23 mouse cellular contexts compared by ENCODE assay signal in genomic region chrX:48103256-48103655, GRCm38 (mm10). TPM values are rescaled to one million over a fixed set of nuclear protein-coding genes. Genes with fewer than 3 reads are reported as not detected.
"Had no signal": no experiment of that assay in that cellular context is flagged by ENCODE, and none has a peak within 500 bp of the region (broad histone marks: within the 10 kb centered on the region; RNA-seq: fewer than 3 reads in every experiment).

No protein-coding gene starts in this region.

- H3K27ac ChIP-seq: embryonic facial prominence, embryonic 10.5 days; embryonic facial prominence, embryonic 12.5 days; embryonic facial prominence, embryonic 13.5 days; embryonic facial prominence, embryonic 15.5 days; forebrain, embryonic 10.5 days; forebrain, embryonic 12.5 days; forebrain, embryonic 13.5 days; forebrain, embryonic 15.5 days; gastrocnemius, adult 2 months; heart, adult 2 months; heart, embryonic 10.5 days had no signal

- H3K4me1 ChIP-seq: embryonic facial prominence, embryonic 12.5 days; embryonic facial prominence, embryonic 15.5 days; forebrain, embryonic 12.5 days; forebrain, embryonic 13.5 days; forebrain, embryonic 15.5 days; heart, embryonic 10.5 days had no signal

- H3K27me3 ChIP-seq: embryonic facial prominence, embryonic 12.5 days; embryonic facial prominence, embryonic 13.5 days; embryonic facial prominence, embryonic 15.5 days; forebrain, embryonic 12.5 days; forebrain, embryonic 13.5 days; forebrain, embryonic 15.5 days had no signal

- H3K4me3 ChIP-seq: embryonic facial prominence, embryonic 10.5 days; embryonic facial prominence, embryonic 12.5 days; embryonic facial prominence, embryonic 13.5 days; embryonic facial prominence, embryonic 15.5 days; erythroblast, embryonic 14.5 days; forebrain, embryonic 10.5 days; forebrain, embryonic 12.5 days; forebrain, embryonic 13.5 days; forebrain, embryonic 15.5 days; gastrocnemius, adult 2 months; heart, adult 2 months; heart, embryonic 10.5 days had no signal

- DNase-seq: cerebellum, postnatal 14 days; cerebellum, postnatal 36 days; embryo, embryonic 11 days; forebrain, postnatal 0 days; gastrocnemius, adult 2 months; gastrocnemius, postnatal 10 days; gastrocnemius, postnatal 14 days; gastrocnemius, postnatal 25 days; gastrocnemius, postnatal 36 days; heart, adult 18-20 months; heart, adult 2 months had no signal

RNA-seq across cellular contexts. Expression of gene Xpnpep2, which starts 5.3 kb away (rescaled TPM):
- total RNA-seq: common myeloid progenitor, adult 5-6 weeks; granulocyte monocyte progenitor cell, adult 5-6 weeks had no signal
- polyA plus RNA-seq: erythroblast, embryonic 14.5 days had no signal
